Mouse (Mus musculus) myocyte (in vitro differentiated cells): ENCODE measurements around the gene Sowaha.

Experiments
- E2F4 ChIP-seq: IDR thresholded peaks from one replicate; pipeline ENCODE4 v1.6.1; 2011; ENCODE audit warnings: mild to moderate bottlenecking, control low read depth, moderate library complexity; ENCODE audit not compliant: insufficient read depth
- MYOD1 ChIP-seq, 3 experiments: IDR thresholded peaks; one replicate each; pipeline ENCODE4 v1.6.1; 2011; ENCODE audit warnings: control low read depth in 2 of 3, low read depth in 2 of 3, mild to moderate bottlenecking in 2 of 3, moderate library complexity in 1 of 3; ENCODE audit not compliant: insufficient read length in 2 of 3, control insufficient read depth in 1 of 3
- MYOG ChIP-seq, 3 experiments: IDR thresholded peaks; one replicate each; pipeline ENCODE4 v1.6.1; 2011; ENCODE audit warnings: control low read depth in 2 of 3, low read depth in 2 of 3, mild to moderate bottlenecking in 2 of 3; ENCODE audit not compliant: insufficient read length in 2 of 3, control insufficient read depth in 1 of 3, insufficient read depth in 1 of 3
- POLR2A ChIP-seq: IDR thresholded peaks from one replicate; pipeline ENCODE4 v1.6.1; 2011; ENCODE audit warnings: low read depth, mild to moderate bottlenecking, control low read depth, moderate library complexity; ENCODE audit not compliant: insufficient read length
- POLR2AphosphoS2 ChIP-seq: IDR thresholded peaks from one replicate; pipeline ENCODE4 v1.6.1; 2011; ENCODE audit warnings: low read depth, control low read depth; ENCODE audit not compliant: insufficient read length
- TCF12 ChIP-seq: IDR thresholded peaks from one replicate; pipeline ENCODE4 v1.6.1; 2011; ENCODE audit warnings: mild to moderate bottlenecking, control low read depth; ENCODE audit not compliant: poor library complexity, insufficient read depth, severe bottlenecking
- TCF3 ChIP-seq: IDR thresholded peaks from one replicate; pipeline ENCODE4 v1.6.1; 2011; ENCODE audit warnings: low read depth, control low read depth; ENCODE audit not compliant: insufficient read length

DNA sequence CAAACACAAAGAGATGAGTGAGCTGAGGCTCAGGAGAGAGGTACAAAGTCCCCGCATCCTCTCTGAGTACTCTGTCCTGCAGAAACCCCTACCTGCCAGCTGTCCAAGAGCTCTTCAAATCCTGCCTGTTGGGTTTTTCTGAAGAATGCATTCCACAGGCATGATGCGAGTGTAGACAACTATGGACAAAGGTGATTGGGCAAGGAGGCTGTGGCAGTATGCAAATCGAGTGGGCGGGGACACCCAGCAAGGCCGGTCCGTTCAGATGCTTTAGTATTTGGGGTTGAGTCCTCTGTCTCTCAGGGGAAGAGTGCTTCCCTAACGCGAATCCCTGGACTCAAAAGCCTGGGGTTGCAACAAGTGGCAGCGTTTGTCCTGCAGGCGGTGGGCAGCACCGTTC is 20.5 kb upstream of the Sowaha start:
- no peak for TF ChIP-seq E2F4
- TF ChIP-seq POLR2A, result no peak
- TF ChIP-seq MYOD1 (IDR thresholded peaks at IDR 0.05; ENCODE audit: control insufficient read depth in 1 of 3, insufficient read length in 2 of 3, low read depth in 2 of 3), result no peak
- no peak for TF ChIP-seq MYOG (IDR thresholded peaks at IDR 0.05; ENCODE audit: control insufficient read depth in 1 of 3, insufficient read depth in 1 of 3, insufficient read length in 2 of 3, low read depth in 2 of 3)
- no peak for TF ChIP-seq TCF3
- TF ChIP-seq TCF12, result no peak
- no peak for TF ChIP-seq POLR2AphosphoS2
